Mouse (Mus musculus) brain, embryonic 14.5 days (tissue): ENCODE data around the gene Prrc2b.

ENCODE experiments used
- CTCF ChIP-seq: fragments of 200-500 bp; IDR thresholded peaks from 2 replicates; pipeline ENCODE4 v1.5.1; 2012; ENCODE audit warnings: inconsistent platforms, mild to moderate bottlenecking, moderate library complexity, borderline replicate concordance; ENCODE audit not compliant: insufficient read depth, insufficient read length; ENCODE audit errors: extremely low read depth
- POLR2A ChIP-seq: fragments of 200-500 bp; IDR thresholded peaks from 2 replicates; pipeline ENCODE4 v1.6.1; 2012; ENCODE audit warnings: mild to moderate bottlenecking, inconsistent platforms, borderline replicate concordance; ENCODE audit not compliant: poor library complexity, insufficient read depth, insufficient read length, severe bottlenecking; ENCODE audit errors: extremely low read depth

GRCm38 (mm10) chr2:32222057-32222456 lies 71.2 kb downstream of the Prrc2b start:
- TF ChIP-seq CTCF (no peak), POLR2A (no peak)
